Mouse (Mus musculus): Measurements from ENCODE around the gene Olfr187.
"Not testable (repeated sequence)": the region's sequence is repeated elsewhere in the genome, so short reads cannot be mapped to it uniquely, and the experiment has no call there.

Gene Olfr187

GRCm38 (mm10) chr16:59039710-59040109, at the start of gene Olfr187:
Gene Olfr187 (minus strand): TSS chr16:59039767.
- no peak for DNase-seq (ENCODE audit: low spot score)

GRCm38 (mm10) chr16:59081113-59081512, 41.5 kb upstream of the Olfr187 start:
- not testable (repeated sequence) for DNase-seq (ENCODE audit: low spot score)

GRCm38 (mm10) chr16:59077905-59078304, 38.3 kb upstream of the Olfr187 start, which contains the start of gene Olfr190:
Gene Olfr190 (minus strand): TSS chr16:59078005.
- DNase-seq (ENCODE audit: low spot score), result no peak

GRCm38 (mm10) chr16:59073520-59073919, 34.0 kb upstream of the Olfr187 start:
- no peak for DNase-seq (ENCODE audit: low spot score)

- DNase-seq (ENCODE audit: low spot score), result no peak
These were observed 32.2 kb upstream of the Olfr187 start for GRCm38 (mm10) chr16:59071755-59072154.

- DNase-seq (ENCODE audit: low spot score), result not testable (repeated sequence)
These were observed 22.8 kb upstream of the Olfr187 start for GRCm38 (mm10) chr16:59062411-59062810.

- not testable (repeated sequence) for DNase-seq (ENCODE audit: low spot score)
These were observed 9.7 kb upstream of the Olfr187 start for GRCm38 (mm10) chr16:59049286-59049685.

- no peak for DNase-seq (ENCODE audit: low spot score)
These were observed 9.3 kb upstream of the Olfr187 start for GRCm38 (mm10) chr16:59048860-59049259.

GRCm38 (mm10) chr16:59047579-59047978, 8.0 kb upstream of the Olfr187 start:
- no peak for DNase-seq (ENCODE audit: low spot score)

GRCm38 (mm10) chr16:59045835-59046234, 6.3 kb upstream of the Olfr187 start:
- no peak for DNase-seq (ENCODE audit: low spot score)

GRCm38 (mm10) chr16:59030191-59030590, 9.4 kb downstream of the Olfr187 start, which contains the start of gene Olfr186:
Gene Olfr186 (minus strand): TSS chr16:59030291.
- no peak for DNase-seq (ENCODE audit: low spot score)

- no peak for DNase-seq (ENCODE audit: low spot score)
These were observed 26.1 kb downstream of the Olfr187 start for GRCm38 (mm10) chr16:59013357-59014018.

- no peak for DNase-seq (ENCODE audit: low spot score)
These were observed 32.4 kb downstream of the Olfr187 start for GRCm38 (mm10) chr16:59007146-59007545.

- DNase-seq (ENCODE audit: low spot score), result no peak
These were observed 44.5 kb downstream of the Olfr187 start, which contains the start of gene Olfr183 for GRCm38 (mm10) chr16:58995057-58995456. Gene Olfr183 (plus strand): TSS chr16:58995357.
